Mouse (Mus musculus): ENCODE data around the gene Nav2.

DNA sequence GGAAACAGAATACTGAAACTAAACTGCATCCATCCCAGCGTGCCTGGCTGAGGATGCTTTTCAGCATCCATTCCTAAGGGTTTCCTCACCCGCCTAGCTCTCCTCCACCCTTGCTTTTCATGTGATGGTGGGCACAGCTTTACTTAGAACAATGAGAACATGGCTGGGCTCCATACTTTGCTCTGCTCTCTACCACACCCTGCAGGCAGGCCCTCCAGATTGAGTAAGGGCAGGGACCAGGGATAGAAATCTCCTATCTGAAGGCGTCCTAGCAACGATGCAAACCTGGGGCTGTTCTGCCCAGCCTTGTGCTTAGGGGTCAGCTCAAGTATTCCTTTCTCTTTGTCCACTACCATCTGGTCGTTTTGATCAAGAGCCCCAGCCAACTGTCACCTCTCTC, 183.4 kb downstream of the Nav2 start:
- TF ChIP-seq CTCF (IDR thresholded peaks at IDR 0.05; ENCODE audit: borderline replicate concordance, insufficient read depth, low read depth, low read length) (peak; percentile 19; the same call in 1 of the 2 replicates), POLR2A (IDR thresholded peaks at IDR 0.05; ENCODE audit: borderline replicate concordance, insufficient read depth, low read length) (no peak)

Data from cerebellum, adult 2 months (tissue).